Comparison of ENCODE assay signal across 11 mouse cellular contexts in the genomic region with DNA sequence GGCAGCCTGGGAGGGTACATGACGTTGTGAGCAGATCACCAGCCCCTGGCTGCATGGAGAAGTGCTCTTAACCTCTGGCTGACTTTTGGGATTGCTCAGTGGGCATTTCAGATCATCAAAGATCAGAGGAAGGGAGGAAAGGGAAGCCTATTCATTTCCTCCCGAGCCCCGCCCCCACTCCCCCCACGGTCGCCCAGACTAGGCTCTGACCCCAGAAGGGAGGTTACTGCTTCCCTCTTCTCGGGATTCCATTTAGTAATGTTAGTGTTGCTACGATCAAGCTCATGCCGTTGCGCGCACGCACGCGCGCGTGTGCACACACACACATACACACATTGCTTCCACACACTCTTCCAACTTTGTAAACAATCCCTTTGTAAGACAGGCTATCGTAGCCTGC. TPM values are rescaled to one million over a fixed set of nuclear protein-coding genes. Genes with fewer than 3 reads are reported as not detected.
DNase-seq lines count a peak whose midpoint lies in the region; ATAC-seq and TF ChIP-seq lines count a peak whose summit lies in the region.
"Had no signal": no experiment of that assay in that cellular context is flagged by ENCODE, and none has a peak within 500 bp of the region (broad histone marks: within the 10 kb centered on the region; RNA-seq: fewer than 3 reads in every experiment).

No protein-coding gene starts in this region.

- H3K4me3 ChIP-seq in liver, postnatal 0 days (ENCODE audit: low read depth, low read length): no peak overlapping the region
- H3K4me3 ChIP-seq: embryonic facial prominence, embryonic 12.5 days; hindbrain, embryonic 15.5 days; myocyte had no signal

- no peak for TF ChIP-seq EP300 in liver, postnatal 0 days (IDR thresholded peaks at IDR 0.05; ENCODE audit: low read depth)

- peak; percentile 44 to 70 for DNase-seq in lung, adult 18-20 months
- DNase-seq in lung, postnatal 14 days: no peak
- peak; percentile 43 for DNase-seq in liver, postnatal 0 days
- no peak for DNase-seq in layer of hippocampus, postnatal 10 days (ENCODE audit: low spot score in 2 of 2)
- no peak for DNase-seq in gastrocnemius, postnatal 36 days
- DNase-seq: adrenal gland, postnatal 10 days had no signal

- whole genome bisulfite sequencing in liver, postnatal 0 days (ENCODE audit: insufficient replicate concordance): 41% methylated on average over 16 of the region's 16 CpGs

- peak; percentile 63 for ATAC-seq in granulocyte monocyte progenitor cell, adult 5-6 weeks (replicated peaks; ENCODE audit: poor library complexity, severe bottlenecking)
- ATAC-seq in liver, postnatal 0 days: peak; percentile 32
- peak; percentile 31; the same call in 1 of the 2 replicates for ATAC-seq in monocyte, adult 5-6 weeks (replicated peaks; ENCODE audit: insufficient number of reproducible peaks, low FRiP score, low TSS enrichment, poor library complexity, severe bottlenecking)

- H3K9me3 ChIP-seq in liver, postnatal 0 days (ENCODE audit: low read length): no peaks in the 10 kb centered on the region
- H3K9me3 ChIP-seq: embryonic facial prominence, embryonic 12.5 days; hindbrain, embryonic 15.5 days had no signal

- H3K27me3 ChIP-seq in liver, postnatal 0 days (ENCODE audit: insufficient read depth, low read length): no peaks in the 10 kb centered on the region
- H3K27me3 ChIP-seq: embryonic facial prominence, embryonic 12.5 days; hindbrain, embryonic 15.5 days had no signal

- peak overlapping the region; percentile 13; the same call in 1 of the 2 replicates for H3K4me2 ChIP-seq in liver, postnatal 0 days (ENCODE audit: low read depth, low read length)
- H3K4me2 ChIP-seq: embryonic facial prominence, embryonic 12.5 days; hindbrain, embryonic 15.5 days had no signal

- intact Hi-C loops in gastrocnemius, postnatal 36 days (cut with DNase I): no loop called here

- H3K36me3 ChIP-seq in liver, postnatal 0 days (replicated peaks; ENCODE audit: insufficient read depth, low read length): no peaks in the 10 kb centered on the region
- H3K36me3 ChIP-seq: embryonic facial prominence, embryonic 12.5 days; hindbrain, embryonic 15.5 days had no signal

- TF ChIP-seq CTCF in liver, postnatal 0 days (IDR thresholded peaks at IDR 0.05; ENCODE audit: low read depth): no peak

- H3K4me1 ChIP-seq in liver, postnatal 0 days (ENCODE audit: insufficient read depth): peaks cover 21% of the 10 kb centered on the region

- no peak overlapping the region for H3K27ac ChIP-seq in liver, postnatal 0 days (ENCODE audit: low read depth)
- H3K27ac ChIP-seq: embryonic facial prominence, embryonic 12.5 days; hindbrain, embryonic 15.5 days had no signal

- no peak overlapping the region for H3K9ac ChIP-seq in liver, postnatal 0 days (replicated peaks)
- H3K9ac ChIP-seq: embryonic facial prominence, embryonic 12.5 days; hindbrain, embryonic 15.5 days had no signal

RNA-seq across cellular contexts. Expression of gene Nfkbia, which starts 42.0 kb away (rescaled TPM):
- total RNA-seq in granulocyte monocyte progenitor cell, adult 5-6 weeks (2014; fragmentation: Nextera tagmentation): 7.5 and 15.3 TPM in 2 replicates
- 65.5 and 75.3 TPM in 2 replicates for total RNA-seq in granulocyte monocyte progenitor cell, adult 5-6 weeks (2017)
- polyA plus RNA-seq in liver, postnatal 0 days (2015; fragmentation: Nextera tagmentation; extraction: Ambion mirVana): 27.9 and 38.5 TPM in 2 replicates
- 223 to 481 TPM (median 360 TPM) in 3 replicates for total RNA-seq in monocyte, adult 5-6 weeks (2017)
- total RNA-seq in layer of hippocampus, postnatal 10 days (2021): 10 to 100 TPM; 34.0 to 43.0 TPM
- 10 to 100 TPM; 17.6 to 39.5 TPM for total RNA-seq in gastrocnemius, postnatal 36 days (2021)

Comparison
In these comparisons a context has a peak if more than half of its experiments do, and no peak if none do; other contexts are left out.
1. DNase-seq: peak in lung, adult 18-20 months (2 of 2) and liver, postnatal 0 days (single experiment); none in lung, postnatal 14 days (single experiment), layer of hippocampus, postnatal 10 days (0 of 2) and gastrocnemius, postnatal 36 days (0 of 2).
2. Peak in every context shown above with its lines, with median percentiles within 50 percentile points of each other: ATAC-seq.